Mouse (Mus musculus) 3T3-L1 (cell line): Measurements from ENCODE around the gene Gm3543.
"Not testable (repeated sequence)": the region's sequence is repeated elsewhere in the genome, so short reads cannot be mapped to it uniquely, and the experiment has no call there.

Experiments used
- DNase-seq: peaks from one replicate; pipeline ENCODE4 v3.0.0-alpha.2; 2015; ENCODE audit warnings: low read depth, low spot score

Gene Gm3543

GRCm38 (mm10) chr14:41983225-41983624 lies at the start of gene Gm3543:
Gene Gm3543 (minus strand): TSS chr14:41983325.
- DNase-seq, result not testable (repeated sequence)

- DNase-seq, result not testable (repeated sequence)
These were observed 14.5 kb downstream of the Gm3543 start for GRCm38 (mm10) chr14:41968596-41968995.

GRCm38 (mm10) chr14:41967827-41968226 lies 15.3 kb downstream of the Gm3543 start, which contains the start of gene Gm6401:
Gene Gm6401 (minus strand): TSS chr14:41967927.
- DNase-seq, result not testable (repeated sequence)

GRCm38 (mm10) chr14:41964095-41964494 lies 19.0 kb downstream of the Gm3543 start:
- not testable (repeated sequence) for DNase-seq

GRCm38 (mm10) chr14:41943695-41944094 lies 39.4 kb downstream of the Gm3543 start, which contains the start of gene 1700024B05Rik:
Gene 1700024B05Rik (plus strand): TSS chr14:41943995.
- DNase-seq, result not testable (repeated sequence)
